Mouse (Mus musculus) limb, embryonic 12.5 days (tissue): ENCODE measurements at regions not wholly inside any gene's neighbourhood (a gene's known extent, or its start where the extent isn't known, plus 50 kb on each side); places are given as distances from the start of the nearest gene placed in this dataset.

Source experiments
- ATAC-seq: fragments of 200-750 bp; cut with Nextera tagmentation; 2 replicates; pipeline ENCODE4 v1.8.0; 2017; ENCODE audit warnings: low read depth, moderate TSS enrichment; ENCODE audit not compliant: insufficient number of reproducible peaks, insufficient read depth, low FRiP score, low TSS enrichment
- H3K27ac ChIP-seq: fragments of 300-500 bp; sonication (generic); 2 replicates; pipeline ENCODE4 v1.5.1; 2016; ENCODE audit warnings: mild to moderate bottlenecking, moderate library complexity
- H3K27me3 ChIP-seq: fragments of 300-500 bp; sonication (generic); 2 replicates; pipeline ENCODE4 v1.6.1; 2016; ENCODE audit warnings: mild to moderate bottlenecking, moderate library complexity
- H3K36me3 ChIP-seq: fragments of 300-500 bp; sonication (generic); 2 replicates; pipeline ENCODE4 v1.6.1; 2016; ENCODE audit warnings: mild to moderate bottlenecking, moderate library complexity
- H3K4me1 ChIP-seq: fragments of 300-500 bp; sonication (generic); replicated peaks from 2 replicates; pipeline ENCODE4 v1.6.1; 2016
- H3K4me2 ChIP-seq: fragments of 300-500 bp; sonication (generic); 2 replicates; pipeline ENCODE4 v1.6.1; 2016; ENCODE audit warnings: mild to moderate bottlenecking, moderate library complexity
- H3K4me3 ChIP-seq: fragments of 300-500 bp; sonication (generic); replicated peaks from 2 replicates; pipeline ENCODE4 v1.5.1; 2016; ENCODE audit warnings: mild to moderate bottlenecking
- H3K9ac ChIP-seq: fragments of 300-500 bp; sonication (generic); replicated peaks from 2 replicates; pipeline ENCODE4 v1.6.1; 2016; ENCODE audit warnings: mild to moderate bottlenecking, moderate library complexity
- H3K9me3 ChIP-seq: fragments of 300-500 bp; sonication (generic); 2 replicates; pipeline ENCODE4 v1.6.1; 2016; ENCODE audit warnings: mild to moderate bottlenecking, moderate library complexity
- WGBS: fragments of 180-500 bp; shearing (Covaris S2); methylation state at CpG from one replicate; pipeline ENCODE4 v1.1.7; 2016; 5-methylcytosine and 5-hydroxymethylcytosine counted together

DNA sequence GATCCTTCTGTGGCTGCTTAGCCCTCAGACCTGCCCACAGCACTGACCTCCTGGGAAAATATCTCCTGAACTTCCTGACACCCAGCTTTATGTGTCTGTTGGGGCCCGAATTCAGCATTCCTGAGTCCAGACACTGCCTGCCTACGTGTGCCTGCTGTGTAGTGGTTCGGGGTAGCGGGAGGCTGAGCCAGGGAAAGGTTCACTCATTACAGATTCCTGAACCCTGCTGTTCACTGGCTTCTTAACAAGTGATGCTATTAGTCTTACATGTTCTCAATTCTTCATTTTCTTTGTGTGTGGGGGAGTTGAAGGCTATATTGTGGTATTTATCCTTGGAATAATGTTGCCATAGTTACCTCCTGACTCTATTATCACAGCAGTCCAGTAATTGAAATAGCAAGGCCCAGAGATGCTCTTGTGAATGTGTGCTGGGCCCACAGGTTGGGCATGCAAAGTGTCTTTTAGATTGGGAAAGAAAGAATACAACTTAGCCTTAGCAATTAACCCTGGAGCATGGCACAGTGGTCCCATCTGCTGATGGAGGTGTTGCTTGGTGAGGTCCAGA is 216.7 kb upstream of the Rbfox1 start:
- Histone ChIP-seq H3K9me3 (no peaks in the 10 kb centered on the region), H3K27ac (no peak overlapping the region), H3K9ac (no peak overlapping the region), H3K4me2 (no peak overlapping the region), H3K4me3 (no peak overlapping the region), H3K4me1 (no peaks in the 10 kb centered on the region), H3K36me3 (no peaks in the 10 kb centered on the region), H3K27me3 (no peaks in the 10 kb centered on the region)
- ATAC-seq, result no peak
- WGBS, result 74% methylated on average over 4 of the region's 4 CpGs

DNA sequence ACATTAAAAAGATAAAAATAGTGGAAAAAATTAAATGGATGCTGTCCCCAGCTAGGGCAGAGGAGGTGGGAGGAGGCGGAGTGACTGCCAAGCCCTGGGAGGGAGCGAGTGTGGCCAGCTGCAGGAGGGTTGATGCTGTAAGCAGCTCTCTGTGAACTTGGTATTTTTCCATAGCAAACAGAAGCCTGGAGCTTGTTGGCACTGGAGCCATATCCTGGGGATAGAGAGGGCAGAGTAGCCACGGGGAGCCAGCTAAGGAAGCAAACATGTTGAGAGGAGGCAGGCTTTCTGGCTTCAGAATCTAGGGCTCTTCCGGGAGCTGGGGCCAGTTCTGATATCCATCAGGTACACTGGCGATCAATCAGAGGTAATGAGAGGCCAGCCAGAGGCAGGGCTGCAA is 223.2 kb upstream of the Rbfox1 start:
- no peak for ATAC-seq
- Histone ChIP-seq H3K4me1 (no peaks in the 10 kb centered on the region), H3K4me2 (no peak overlapping the region), H3K27me3 (no peaks in the 10 kb centered on the region), H3K36me3 (no peaks in the 10 kb centered on the region), H3K9ac (no peak overlapping the region), H3K27ac (no peak overlapping the region), H3K4me3 (no peak overlapping the region), H3K9me3 (no peaks in the 10 kb centered on the region)
- 71% methylated on average over 5 of the region's 5 CpGs for WGBS

DNA sequence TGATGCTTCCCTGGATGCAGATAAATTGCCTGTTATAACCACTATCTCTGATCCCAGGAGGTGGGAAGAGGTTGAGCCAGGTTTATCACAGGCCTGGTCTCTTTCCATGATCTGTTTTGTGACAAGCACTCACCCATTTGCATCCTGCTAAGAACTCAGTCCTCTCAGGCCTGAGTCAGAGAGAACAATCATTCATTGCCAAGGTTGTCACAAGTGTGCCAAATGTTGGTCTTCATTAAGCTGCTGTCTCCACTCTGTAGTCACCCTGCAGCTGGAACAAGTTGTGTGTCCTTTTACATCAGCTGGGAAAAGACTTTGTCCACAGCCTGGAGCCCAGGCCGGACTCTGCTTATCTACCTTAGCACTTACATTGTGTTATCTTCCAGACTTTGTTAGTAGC is 233.6 kb upstream of the Rbfox1 start:
- Histone ChIP-seq H3K4me3 (no peak overlapping the region), H3K27me3 (no peaks in the 10 kb centered on the region), H3K27ac (no peak overlapping the region), H3K36me3 (no peaks in the 10 kb centered on the region), H3K9me3 (no peaks in the 10 kb centered on the region), H3K9ac (no peak overlapping the region), H3K4me2 (no peak overlapping the region), H3K4me1 (no peaks in the 10 kb centered on the region)
- no peak for ATAC-seq
- 69% methylated on average over 1 of the region's 1 CpGs for WGBS

DNA sequence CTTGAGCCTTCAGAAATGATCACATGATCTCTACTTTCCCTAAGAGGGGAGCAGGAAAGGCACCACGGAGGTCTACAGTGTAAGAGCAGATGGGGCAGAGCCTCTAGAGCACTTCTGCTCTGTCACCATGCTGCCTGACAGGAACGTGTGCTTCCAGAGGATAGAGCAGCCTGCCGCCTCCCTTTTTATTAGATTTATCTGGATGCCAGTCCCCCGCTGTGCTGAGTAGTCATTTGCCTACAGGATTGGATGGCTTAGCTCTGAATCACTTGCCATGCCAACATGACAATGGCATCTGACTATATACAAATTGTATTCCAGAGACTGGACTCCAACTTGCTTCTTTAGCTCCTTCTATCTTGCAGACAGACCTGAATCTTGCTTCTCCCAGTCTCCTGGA is 234.2 kb upstream of the Rbfox1 start:
- 52% methylated on average over 4 of the region's 4 CpGs for WGBS
- H3K4me1 ChIP-seq, result no peaks in the 10 kb centered on the region
- no peaks in the 10 kb centered on the region for H3K36me3 ChIP-seq
- no peaks in the 10 kb centered on the region for H3K9me3 ChIP-seq
- no peak overlapping the region for H3K27ac ChIP-seq
- H3K4me2 ChIP-seq, result no peak overlapping the region
- ATAC-seq, result no peak
- no peak overlapping the region for H3K9ac ChIP-seq
- no peaks in the 10 kb centered on the region for H3K27me3 ChIP-seq
- H3K4me3 ChIP-seq, result no peak overlapping the region

DNA sequence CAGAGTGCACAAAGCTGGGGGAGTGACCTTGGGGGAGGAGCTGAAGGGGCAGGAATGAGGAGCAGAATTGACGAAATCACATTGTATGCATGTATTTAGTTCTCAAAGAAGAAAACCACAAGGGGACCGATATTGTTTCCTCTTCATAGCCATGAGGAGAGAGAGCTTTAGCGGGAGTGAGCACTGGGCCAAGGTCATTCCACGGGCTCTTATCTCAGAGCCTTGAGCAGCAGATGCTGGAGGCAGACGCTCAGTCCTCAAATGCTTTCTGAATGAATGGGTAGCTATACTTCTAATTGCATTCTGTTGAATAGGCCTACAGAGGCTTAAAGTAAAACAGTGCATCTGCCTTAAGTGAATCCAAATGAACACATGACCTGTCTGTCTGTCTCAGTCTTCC is 245.2 kb upstream of the Rbfox1 start:
- 0 out of 2 replicates have a peak, but pooled peaks cover 4% of the 10 kb centered on the region for H3K9me3 ChIP-seq
- H3K4me1 ChIP-seq, result no peaks in the 10 kb centered on the region
- no peaks in the 10 kb centered on the region for H3K36me3 ChIP-seq
- no peak overlapping the region for H3K9ac ChIP-seq
- ATAC-seq, result no peak
- WGBS, result 82% methylated on average over 5 of the region's 5 CpGs
- no peak overlapping the region for H3K4me2 ChIP-seq
- no peaks in the 10 kb centered on the region for H3K27me3 ChIP-seq
- H3K27ac ChIP-seq, result no peak overlapping the region
- H3K4me3 ChIP-seq, result no peak overlapping the region

DNA sequence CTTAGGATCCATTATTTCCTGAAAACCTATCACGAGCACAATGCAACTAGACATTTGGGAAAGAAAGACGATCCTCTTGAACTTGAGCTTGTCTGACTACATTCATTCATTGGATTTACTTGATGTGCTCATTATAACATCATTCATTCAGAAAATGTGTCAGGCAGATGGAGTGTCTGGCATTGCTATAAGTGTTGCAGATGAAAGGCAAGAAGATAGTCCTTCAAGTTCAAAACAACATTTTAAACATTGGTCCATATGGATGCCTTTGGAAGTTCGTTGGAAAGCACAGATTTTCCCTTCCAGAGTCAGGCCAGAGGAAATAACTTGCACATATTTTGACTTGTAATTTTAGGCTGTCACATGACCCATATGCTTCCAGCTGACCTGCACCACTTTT is 255.2 kb upstream of the Rbfox1 start:
- WGBS, result 72% methylated on average over 3 of the region's 3 CpGs
- H3K4me3 ChIP-seq, result no peak overlapping the region
- H3K4me2 ChIP-seq, result no peak overlapping the region
- H3K4me1 ChIP-seq, result peaks cover 10% of the 10 kb centered on the region; the same call in 1 of the 2 replicates
- H3K9me3 ChIP-seq, result no peaks in the 10 kb centered on the region
- H3K9ac ChIP-seq, result no peak overlapping the region
- H3K27ac ChIP-seq, result no peak overlapping the region
- ATAC-seq, result no peak
- no peaks in the 10 kb centered on the region for H3K27me3 ChIP-seq
- no peaks in the 10 kb centered on the region for H3K36me3 ChIP-seq

DNA sequence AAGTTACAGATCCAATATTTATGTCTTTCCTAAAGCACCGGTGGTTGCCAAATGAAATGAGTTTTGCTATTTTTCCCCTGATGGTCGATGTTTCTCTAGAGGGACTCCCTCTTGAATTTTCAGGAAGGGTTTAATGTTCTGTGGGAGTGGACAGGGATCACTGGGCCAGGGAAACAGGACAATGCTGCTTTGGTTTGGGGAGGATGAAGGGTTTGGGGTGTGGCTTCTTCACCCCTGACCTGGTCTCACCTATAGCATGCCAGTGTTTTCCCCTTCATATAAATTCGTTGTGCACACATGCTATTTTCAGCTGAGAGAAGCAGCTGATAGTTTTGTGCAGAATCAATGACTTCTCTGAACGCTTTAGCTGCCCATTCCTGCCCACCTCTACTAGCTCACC is 257.2 kb upstream of the Rbfox1 start:
- no peak for ATAC-seq
- Histone ChIP-seq H3K4me3 (no peak overlapping the region), H3K4me1 (peaks cover 10% of the 10 kb centered on the region; the same call in 1 of the 2 replicates), H3K27ac (no peak overlapping the region), H3K4me2 (no peak overlapping the region), H3K9ac (no peak overlapping the region), H3K27me3 (no peaks in the 10 kb centered on the region), H3K9me3 (no peaks in the 10 kb centered on the region), H3K36me3 (no peaks in the 10 kb centered on the region)
- WGBS, result 63% methylated on average over 4 of the region's 4 CpGs

DNA sequence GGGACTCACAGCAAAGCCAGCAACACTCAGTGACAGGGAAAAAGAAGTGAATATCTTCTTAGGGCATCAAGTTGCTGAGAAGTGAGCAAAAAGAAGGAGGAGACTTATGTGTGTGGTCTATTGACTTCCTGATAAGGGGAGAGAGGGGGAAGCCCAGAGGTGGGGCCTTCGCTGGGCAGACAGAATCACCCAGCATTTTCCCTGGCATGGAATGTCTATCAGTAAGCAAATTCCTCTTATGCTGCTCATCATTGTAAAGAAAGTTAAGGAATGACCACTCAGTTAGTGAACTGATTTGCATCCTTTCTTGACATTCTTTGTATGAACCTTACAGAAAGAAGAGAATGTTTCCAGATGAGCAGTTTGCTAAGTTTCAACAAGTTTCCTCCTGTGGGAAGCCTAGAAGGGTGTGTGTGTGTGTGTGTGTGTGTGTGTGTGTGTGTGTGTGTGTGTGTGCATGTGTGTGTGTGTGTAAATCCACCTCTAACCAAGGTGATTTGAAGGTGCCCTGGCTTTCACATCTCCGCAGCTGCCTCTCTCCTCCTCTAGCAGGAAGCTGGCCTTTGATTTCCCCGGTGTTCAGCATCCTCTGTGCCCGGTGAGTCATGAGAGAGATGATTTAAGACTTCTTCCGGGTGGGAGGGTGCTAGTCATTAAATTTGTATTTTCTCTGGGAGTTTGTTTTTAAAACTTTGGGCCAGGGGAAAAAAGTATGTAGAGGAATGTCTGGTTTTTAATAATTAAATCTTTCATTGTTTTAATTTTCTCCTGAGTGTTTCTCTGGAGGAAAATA is 257.8 kb upstream of the Rbfox1 start:
- Histone ChIP-seq H3K4me2 (no peak overlapping the region), H3K27me3 (no peaks in the 10 kb centered on the region), H3K27ac (no peak overlapping the region), H3K4me3 (no peak overlapping the region), H3K9me3 (no peaks in the 10 kb centered on the region), H3K36me3 (no peaks in the 10 kb centered on the region), H3K4me1 (peaks cover 10% of the 10 kb centered on the region; the same call in 1 of the 2 replicates), H3K9ac (no peak overlapping the region)
- ATAC-seq, result no peak
- WGBS, result 35% methylated on average over 5 of the region's 5 CpGs

DNA sequence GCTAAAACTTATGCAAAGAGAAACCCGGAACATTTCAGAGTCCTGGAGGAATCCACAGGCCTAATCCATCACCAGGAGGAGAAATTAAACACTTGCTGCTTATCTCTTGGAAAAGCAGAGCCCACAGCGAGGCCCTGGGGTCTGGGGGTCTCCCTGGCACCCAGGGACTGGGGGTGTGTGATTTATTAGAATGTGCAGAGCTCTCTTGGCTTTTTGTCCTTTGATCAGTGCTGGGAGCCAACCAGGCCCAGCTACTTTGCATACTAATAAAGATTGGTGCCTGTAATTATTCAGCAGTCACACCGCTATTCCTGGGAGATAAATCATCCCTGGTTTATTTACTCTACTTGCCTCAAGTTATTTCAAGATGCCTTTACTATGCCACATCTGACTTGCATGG is 260.0 kb upstream of the Rbfox1 start:
- WGBS, result 28% methylated on average over 3 of the region's 3 CpGs
- H3K36me3 ChIP-seq, result no peaks in the 10 kb centered on the region
- H3K4me3 ChIP-seq, result no peak overlapping the region
- no peak overlapping the region for H3K9ac ChIP-seq
- H3K27ac ChIP-seq, result no peak overlapping the region
- H3K4me1 ChIP-seq, result peaks cover 10% of the 10 kb centered on the region; the same call in 1 of the 2 replicates
- no peaks in the 10 kb centered on the region for H3K9me3 ChIP-seq
- ATAC-seq, result no peak
- H3K27me3 ChIP-seq, result no peaks in the 10 kb centered on the region
- no peak overlapping the region for H3K4me2 ChIP-seq

DNA sequence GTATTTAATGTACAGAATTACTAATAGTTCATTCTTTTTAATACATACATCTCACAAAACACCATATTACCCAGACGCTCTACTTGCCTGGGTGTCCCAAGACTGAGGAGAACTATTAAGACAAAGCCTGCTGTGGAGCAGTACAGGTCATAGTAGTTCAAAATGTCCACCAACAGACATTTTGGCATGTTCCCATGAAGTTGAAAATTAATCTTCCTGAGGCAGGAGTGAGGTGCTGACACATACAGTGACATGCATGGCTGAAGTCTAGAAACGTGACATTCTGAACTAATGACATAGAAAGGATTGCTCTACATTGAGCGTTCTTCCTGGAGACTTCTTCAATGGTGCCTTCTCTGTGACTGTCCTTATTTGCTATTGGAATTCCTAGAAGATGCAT is 264.6 kb upstream of the Rbfox1 start:
- H3K27me3 ChIP-seq, result no peaks in the 10 kb centered on the region
- ATAC-seq, result no peak
- H3K4me1 ChIP-seq, result no peaks in the 10 kb centered on the region
- H3K4me2 ChIP-seq, result no peak overlapping the region
- H3K9ac ChIP-seq, result no peak overlapping the region
- no peak overlapping the region for H3K27ac ChIP-seq
- H3K9me3 ChIP-seq, result no peaks in the 10 kb centered on the region
- no peak overlapping the region for H3K4me3 ChIP-seq
- 94% methylated on average over 3 of the region's 3 CpGs for WGBS
- H3K36me3 ChIP-seq, result no peaks in the 10 kb centered on the region

DNA sequence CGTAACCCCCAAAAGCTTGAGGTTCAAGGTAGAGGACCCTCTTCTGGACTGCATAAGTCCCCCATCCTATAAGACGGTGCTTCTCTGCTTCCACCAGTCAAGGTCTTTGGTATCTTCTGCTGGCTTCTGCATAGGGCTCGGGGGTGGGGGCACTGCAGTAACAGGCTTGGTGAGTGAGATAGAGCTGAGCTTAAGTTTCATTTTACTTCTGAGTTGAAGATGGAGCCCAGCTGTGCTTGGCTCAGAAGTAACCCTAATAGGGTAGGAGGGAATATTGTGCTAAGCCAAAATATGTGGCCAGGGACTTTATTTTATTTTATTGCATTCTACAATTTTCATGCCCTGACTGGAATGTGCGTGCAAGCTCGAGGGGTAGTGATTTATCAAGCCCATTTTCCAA is 268.8 kb upstream of the Rbfox1 start:
- 61% methylated on average over 5 of the region's 5 CpGs for WGBS
- H3K4me1 ChIP-seq, result no peaks in the 10 kb centered on the region
- H3K9ac ChIP-seq, result no peak overlapping the region
- H3K36me3 ChIP-seq, result no peaks in the 10 kb centered on the region
- ATAC-seq, result no peak
- no peak overlapping the region for H3K4me2 ChIP-seq
- no peaks in the 10 kb centered on the region for H3K9me3 ChIP-seq
- H3K27ac ChIP-seq, result no peak overlapping the region
- H3K27me3 ChIP-seq, result no peaks in the 10 kb centered on the region
- H3K4me3 ChIP-seq, result no peak overlapping the region

DNA sequence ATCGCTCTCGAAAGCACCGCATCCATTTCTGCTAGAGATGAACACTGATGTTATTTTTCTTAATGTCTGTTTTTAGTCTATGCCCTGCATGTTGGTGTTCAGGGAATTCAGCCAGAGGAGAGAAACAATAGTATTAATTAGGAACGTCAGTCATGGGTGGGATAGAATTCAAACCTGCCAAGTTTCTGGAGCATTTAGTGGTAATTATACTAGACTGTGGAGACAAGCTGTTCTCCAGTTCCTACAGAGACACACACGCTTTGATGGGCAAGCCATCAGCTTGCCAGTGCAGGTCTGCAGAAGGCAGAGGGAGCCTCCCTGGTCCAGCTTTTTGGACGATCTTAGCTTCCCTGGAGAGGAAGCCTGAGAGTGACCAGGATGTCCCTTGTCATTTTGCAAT is 289.8 kb upstream of the Rbfox1 start:
- ATAC-seq, result no peak
- no peaks in the 10 kb centered on the region for H3K36me3 ChIP-seq
- 81% methylated on average over 6 of the region's 6 CpGs for WGBS
- no peak overlapping the region for H3K27ac ChIP-seq
- H3K9me3 ChIP-seq, result no peaks in the 10 kb centered on the region
- H3K4me3 ChIP-seq, result no peak overlapping the region
- no peak overlapping the region for H3K9ac ChIP-seq
- H3K4me2 ChIP-seq, result no peak overlapping the region
- H3K4me1 ChIP-seq, result 0 out of 2 replicates have a peak, but pooled peaks cover 7% of the 10 kb centered on the region
- H3K27me3 ChIP-seq, result no peaks in the 10 kb centered on the region
